Mouse (Mus musculus): ENCODE measurements around the gene Mapk12. TPM values are rescaled to one million over a fixed set of nuclear protein-coding genes. Genes with fewer than 3 reads are reported as not detected.

The Mapk12 gene
- polyA plus RNA-seq, 2 experiments from 2014 or later, result 5.2 to 5.6 TPM

DNA sequence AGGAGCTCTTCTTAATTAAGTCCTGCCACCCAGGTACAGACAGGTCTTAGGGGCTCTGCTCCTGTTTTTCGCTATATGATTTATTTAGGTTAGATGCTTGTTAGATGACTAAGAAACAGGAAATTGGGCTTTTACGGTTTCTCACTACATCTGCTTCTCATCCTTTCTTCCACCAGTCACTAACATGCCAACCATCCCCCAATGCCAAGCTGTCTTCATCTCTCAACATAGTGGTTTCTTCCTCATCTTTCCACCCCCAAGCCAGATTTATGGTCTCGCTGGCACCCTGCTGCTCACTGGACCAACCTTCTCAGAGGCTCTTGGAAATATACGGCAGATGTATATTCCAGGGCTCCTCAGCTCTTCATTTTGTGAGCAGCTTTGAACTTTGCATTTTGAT lies 49.8 kb downstream of the Mapk12 start:
- no peak for ATAC-seq

DNA sequence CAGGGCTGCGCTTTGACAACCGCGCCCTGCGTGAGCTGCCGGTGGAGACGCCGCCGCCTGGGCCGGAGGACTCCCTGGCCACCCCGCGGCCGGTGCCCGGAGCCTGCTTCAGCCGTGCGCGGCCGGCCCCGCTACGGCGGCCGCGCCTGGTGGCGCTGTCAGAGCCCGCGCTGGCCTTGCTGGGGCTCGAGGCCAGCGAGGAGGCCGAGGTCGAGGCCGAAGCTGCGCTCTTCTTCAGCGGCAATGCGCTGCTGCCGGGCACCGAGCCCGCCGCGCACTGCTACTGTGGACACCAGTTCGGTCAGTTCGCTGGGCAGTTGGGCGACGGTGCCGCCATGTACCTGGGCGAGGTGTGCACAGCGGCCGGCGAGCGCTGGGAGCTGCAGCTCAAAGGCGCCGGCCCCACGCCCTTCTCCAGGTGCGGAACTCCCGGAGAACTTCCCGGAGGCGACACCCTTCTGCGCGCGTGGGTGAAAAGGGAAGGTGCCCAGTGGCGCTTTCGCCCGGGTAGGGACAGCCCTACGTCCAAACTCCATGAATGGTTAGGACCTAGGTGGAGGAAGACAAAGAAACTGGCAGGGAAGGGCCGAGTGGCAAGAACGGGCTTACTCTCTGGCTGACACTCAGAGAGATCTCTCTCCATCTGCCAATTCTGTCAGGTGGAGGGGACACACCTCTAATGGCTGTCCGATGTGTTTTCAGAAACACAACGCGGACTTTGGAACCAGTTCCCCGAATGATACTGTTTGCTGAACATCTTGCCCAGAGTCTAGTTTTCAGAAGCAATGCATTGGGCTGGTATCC lies 51.1 kb downstream of the Mapk12 start:
- peak; percentile 11 for ATAC-seq

DNA sequence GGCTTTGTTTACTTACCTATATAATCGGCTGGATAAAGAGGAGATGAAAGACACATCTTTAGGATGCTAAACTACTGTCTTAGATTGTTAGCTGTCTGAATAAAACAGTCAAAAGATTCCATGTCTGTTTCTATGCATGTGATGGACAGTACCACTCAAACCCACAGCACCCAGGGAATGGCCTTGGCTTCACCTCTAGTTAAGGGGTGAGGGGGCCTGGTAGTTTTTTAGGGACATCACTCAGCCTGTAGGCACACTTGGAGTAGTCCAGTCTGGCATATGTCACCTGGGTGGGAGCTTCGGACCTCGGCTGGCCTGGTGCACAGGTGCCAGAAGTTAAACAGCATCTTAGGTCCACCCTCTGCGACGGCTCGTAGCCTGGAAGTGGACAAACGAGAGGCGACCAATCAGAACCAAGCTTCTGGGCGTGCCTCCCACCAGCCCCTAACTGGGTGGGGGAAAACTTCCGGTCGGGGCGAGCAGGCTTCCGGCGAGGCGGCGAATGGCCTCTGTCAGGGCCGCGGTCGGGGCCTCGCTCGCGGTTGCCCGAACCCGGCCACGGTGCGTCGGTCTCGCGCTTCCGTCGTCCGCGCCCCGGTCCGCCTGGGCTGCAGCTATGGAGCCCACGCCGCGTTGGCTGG lies 51.8 kb downstream of the Mapk12 start, which contains the start of gene Selenoo:
TSS of gene Selenoo (plus strand) at position 478 of the 641 bp plus-strand sequence.
- peak; percentile 96 for ATAC-seq

DNA sequence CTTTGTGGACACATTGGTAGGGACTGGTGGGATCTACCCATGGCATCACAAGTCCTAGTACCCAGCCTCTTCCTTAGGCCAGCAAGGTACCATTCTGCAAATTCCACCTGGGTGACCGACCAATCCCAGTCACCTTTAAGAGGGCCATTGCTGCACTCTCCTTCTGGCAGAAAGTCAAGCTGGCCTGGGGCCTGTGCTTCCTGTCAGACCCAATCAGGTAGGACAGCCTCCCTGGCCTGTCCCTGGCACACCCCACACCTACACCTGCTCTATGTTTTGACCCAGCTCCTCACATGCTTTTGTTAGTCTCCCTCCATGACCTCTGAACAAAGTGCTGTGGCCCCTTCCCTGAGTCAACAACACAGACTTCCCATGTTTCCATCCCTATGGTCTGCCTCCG lies 55.7 kb downstream of the Mapk12 start:
- ATAC-seq, result no peak

DNA sequence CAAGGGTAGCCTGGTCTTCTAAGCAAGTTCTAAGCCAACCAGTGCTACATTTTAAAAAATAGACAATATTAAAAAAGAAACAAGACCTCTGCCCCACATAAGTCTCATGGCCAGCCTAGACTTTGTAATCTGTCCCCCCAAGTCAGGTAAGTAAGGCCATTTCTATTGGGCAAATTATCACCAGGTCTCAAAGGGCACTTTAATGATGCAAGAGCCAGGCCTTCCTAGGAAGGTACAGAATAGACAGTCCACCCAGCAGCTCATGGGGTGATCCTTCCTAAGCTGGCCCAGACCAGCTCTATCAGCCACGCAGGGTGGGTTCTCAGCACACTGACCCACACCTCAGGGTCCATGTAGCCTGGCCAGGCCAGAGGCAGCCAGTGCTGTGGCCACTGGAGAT lies 56.6 kb downstream of the Mapk12 start:
- no peak for ATAC-seq

Other genes starting within 250 kb of the Mapk12 start
- not detected for gene Ttll8, start 186.3 kb downstream of the Mapk12 start, polyA plus RNA-seq (2017; shearing (Covaris generic))
- gene Mlc1, start 161.7 kb downstream of the Mapk12 start, polyA plus RNA-seq (2017; shearing (Covaris generic)), result not detected
- not detected for gene Mov10l1, start 157.8 kb downstream of the Mapk12 start, polyA plus RNA-seq (2017; shearing (Covaris generic))
- not detected for gene Panx2, start 81.0 kb downstream of the Mapk12 start, polyA plus RNA-seq (2017; shearing (Covaris generic))
- 10 to 100 TPM; 27.5 to 31.3 TPM for gene Trabd, start 65.6 kb downstream of the Mapk12 start, polyA plus RNA-seq (2017; shearing (Covaris generic))
- 10 to 100 TPM in 1 of 2 experiments, 1 to 10 TPM in 1; 8.8 to 14.0 TPM for gene Selenoo, start 51.6 kb downstream of the Mapk12 start, polyA plus RNA-seq (2017; shearing (Covaris generic))
- 10 to 100 TPM; 16.0 to 17.5 TPM for gene Tubgcp6, start 17.6 kb downstream of the Mapk12 start, polyA plus RNA-seq (2017; shearing (Covaris generic))
- gene Hdac10, start 12.0 kb downstream of the Mapk12 start, polyA plus RNA-seq (2017; shearing (Covaris generic)), result 10 to 100 TPM; 34.9 to 63.5 TPM
- gene Mapk11, start 8.9 kb upstream of the Mapk12 start, polyA plus RNA-seq (2017; shearing (Covaris generic)), result 10 to 100 TPM; 21.7 to 39.5 TPM
- 1 to 10 TPM in 1 of 2 experiments, under 1 TPM in 1; 0.85 to 2.8 TPM for gene Plxnb2, start 40.1 kb upstream of the Mapk12 start, polyA plus RNA-seq (2017; shearing (Covaris generic))
- 10 to 100 TPM; 13.5 to 18.4 TPM for gene Dennd6b, start 55.8 kb upstream of the Mapk12 start, polyA plus RNA-seq (2017; shearing (Covaris generic))
- gene Ppp6r2, start 70.8 kb upstream of the Mapk12 start, polyA plus RNA-seq (2017; shearing (Covaris generic)), result 10 to 100 TPM; 25.3 to 28.0 TPM
- 100 to 1,000 TPM in 1 of 2 experiments, 10 to 100 TPM in 1; 87.6 to 124 TPM for gene Sbf1, start 174.6 kb upstream of the Mapk12 start, polyA plus RNA-seq (2017; shearing (Covaris generic))
- not detected for gene Adm2, start 182.0 kb upstream of the Mapk12 start, polyA plus RNA-seq (2017; shearing (Covaris generic))
- gene Miox, start 193.7 kb upstream of the Mapk12 start, polyA plus RNA-seq (2017; shearing (Covaris generic)), result not detected
- 10 to 100 TPM; 23.5 to 40.7 TPM for gene Lmf2, start 215.0 kb upstream of the Mapk12 start, polyA plus RNA-seq (2017; shearing (Covaris generic))
- 100 to 1,000 TPM; 189 to 193 TPM for gene Ncaph2, start 215.0 kb upstream of the Mapk12 start, polyA plus RNA-seq (2017; shearing (Covaris generic))
- 1 to 10 TPM; 1.6 to 3.0 TPM for gene Sco2, start 233.1 kb upstream of the Mapk12 start, polyA plus RNA-seq (2017; shearing (Covaris generic))
- not detected for gene Tymp, start 236.3 kb upstream of the Mapk12 start, polyA plus RNA-seq (2017; shearing (Covaris generic))
- 1 to 10 TPM in 1 of 2 experiments, not detected in 1; 2.5 TPM for gene Odf3b, start 238.6 kb upstream of the Mapk12 start, polyA plus RNA-seq (2017; shearing (Covaris generic))
- gene Klhdc7b, start 244.2 kb upstream of the Mapk12 start, polyA plus RNA-seq (2017; shearing (Covaris generic)), result not detected

Data from CD4-positive, CD25-positive, alpha-beta regulatory T cell, adult 4 months (primary cell).